Mouse (Mus musculus): ENCODE measurements at regions not wholly inside any gene's neighbourhood (a gene's known extent, or its start where the extent isn't known, plus 50 kb on each side); places are given as distances from the start of the nearest gene placed in this dataset.

- no peak for ATAC-seq (ENCODE audit: low read depth)
- H3K4me2 ChIP-seq, result no peak overlapping the region
These were observed 177.3 kb upstream of the Cdyl start for GRCm38 (mm10) chr13:35482340-35482739.

DNA sequence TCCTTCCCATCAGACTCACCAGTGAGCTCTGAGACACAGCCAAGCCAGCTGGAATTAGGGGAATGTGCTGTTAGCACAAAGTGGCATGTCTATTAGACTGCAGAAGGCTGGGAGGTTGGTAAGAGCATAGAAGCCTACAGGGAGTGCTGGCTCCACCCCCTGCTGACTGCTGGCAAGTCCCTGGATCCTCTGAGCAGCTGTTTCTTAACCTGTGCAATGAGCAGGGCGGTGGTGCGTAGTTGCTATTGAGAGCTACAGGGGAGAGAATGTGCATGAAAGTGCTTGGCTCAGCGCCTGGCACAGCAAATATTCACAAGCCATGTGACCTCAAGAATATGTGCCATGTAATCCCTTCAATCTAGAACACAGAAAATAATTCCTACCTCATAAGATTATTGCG lies 173.5 kb upstream of the Cdyl start:
- Histone ChIP-seq H3K36me3 (no peaks in the 10 kb centered on the region), H3K27me3 (no peaks in the 10 kb centered on the region), H3K9ac (no peak overlapping the region), H3K4me1 (replicated peaks) (no peaks in the 10 kb centered on the region), H3K9me3 (replicated peaks) (no peaks in the 10 kb centered on the region), H3K4me2 (no peak overlapping the region), H3K4me3 (replicated peaks) (no peak overlapping the region), H3K27ac (no peak overlapping the region)
- WGBS (ENCODE audit: insufficient replicate concordance), result 68% methylated on average over 4 of the region's 4 CpGs
- DNase-seq, result no peak
- no peak for ATAC-seq (ENCODE audit: low read depth)

More at GRCm38 (mm10) chr13:35482340-35482739, 177.3 kb upstream of the Cdyl start:
- no peak for DNase-seq
- Histone ChIP-seq H3K36me3 (no peaks in the 10 kb centered on the region), H3K4me1 (replicated peaks) (no peaks in the 10 kb centered on the region), H3K27me3 (no peaks in the 10 kb centered on the region), H3K9me3 (replicated peaks) (no peaks in the 10 kb centered on the region), H3K9ac (no peak overlapping the region), H3K4me3 (replicated peaks) (no peak overlapping the region), H3K27ac (no peak overlapping the region)
- WGBS (ENCODE audit: insufficient replicate concordance), result 59% methylated on average over 4 of the region's 4 CpGs

- Histone ChIP-seq H3K4me1 (replicated peaks) (no peaks in the 10 kb centered on the region), H3K9ac (no peak overlapping the region), H3K4me3 (replicated peaks) (no peak overlapping the region), H3K27ac (no peak overlapping the region), H3K4me2 (no peak overlapping the region), H3K27me3 (no peaks in the 10 kb centered on the region), H3K36me3 (no peaks in the 10 kb centered on the region), H3K9me3 (replicated peaks) (no peaks in the 10 kb centered on the region)
- ATAC-seq (ENCODE audit: low read depth) (no peak), DNase-seq (no peak)
- WGBS (ENCODE audit: insufficient replicate concordance), result 68% methylated on average over 2 of the region's 2 CpGs
These were observed 159.9 kb upstream of the Cdyl start for GRCm38 (mm10) chr13:35499776-35500175.

DNA sequence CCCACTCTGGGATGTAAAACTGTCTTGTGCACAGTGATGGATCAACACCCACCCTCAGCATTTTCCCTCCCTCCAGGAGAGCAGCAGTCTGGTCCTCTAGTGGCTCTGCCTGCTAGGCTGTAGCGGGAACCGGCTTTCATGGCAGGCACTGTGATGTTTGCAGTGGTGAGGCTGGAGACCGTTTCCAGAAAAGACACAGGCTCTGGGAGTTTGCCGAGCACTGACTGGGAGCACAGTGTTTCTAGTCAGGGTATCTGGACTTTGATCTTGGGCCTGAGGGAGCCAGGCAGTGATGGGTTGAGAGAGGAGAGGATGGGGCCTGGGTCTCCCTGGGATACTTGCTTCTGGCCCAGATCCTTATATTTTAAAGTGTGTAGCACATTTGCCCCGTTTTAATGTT lies 158.7 kb upstream of the Cdyl start:
- Histone ChIP-seq H3K27ac (no peak overlapping the region), H3K9ac (no peak overlapping the region), H3K4me2 (no peak overlapping the region), H3K4me3 (replicated peaks) (no peak overlapping the region), H3K27me3 (no peaks in the 10 kb centered on the region), H3K36me3 (no peaks in the 10 kb centered on the region), H3K4me1 (replicated peaks) (no peaks in the 10 kb centered on the region), H3K9me3 (replicated peaks) (no peaks in the 10 kb centered on the region)
- DNase-seq, result no peak
- WGBS (ENCODE audit: insufficient replicate concordance), result 56% methylated on average over 5 of the region's 5 CpGs
- ATAC-seq (ENCODE audit: low read depth), result no peak

GRCm38 (mm10) chr13:35501351-35502146 lies 158.1 kb upstream of the Cdyl start:
- DNase-seq, result no peak
- H3K4me3 ChIP-seq (replicated peaks), result no peak overlapping the region
- ATAC-seq (ENCODE audit: low read depth), result no peak
- no peak overlapping the region for H3K4me2 ChIP-seq
- no peaks in the 10 kb centered on the region for H3K36me3 ChIP-seq
- no peaks in the 10 kb centered on the region for H3K4me1 ChIP-seq (replicated peaks)
- H3K27ac ChIP-seq, result no peak overlapping the region
- no peak overlapping the region for H3K9ac ChIP-seq
- 67% methylated on average over 11 of the region's 11 CpGs for WGBS (ENCODE audit: insufficient replicate concordance)
- no peaks in the 10 kb centered on the region for H3K27me3 ChIP-seq
- no peaks in the 10 kb centered on the region for H3K9me3 ChIP-seq (replicated peaks)

DNA sequence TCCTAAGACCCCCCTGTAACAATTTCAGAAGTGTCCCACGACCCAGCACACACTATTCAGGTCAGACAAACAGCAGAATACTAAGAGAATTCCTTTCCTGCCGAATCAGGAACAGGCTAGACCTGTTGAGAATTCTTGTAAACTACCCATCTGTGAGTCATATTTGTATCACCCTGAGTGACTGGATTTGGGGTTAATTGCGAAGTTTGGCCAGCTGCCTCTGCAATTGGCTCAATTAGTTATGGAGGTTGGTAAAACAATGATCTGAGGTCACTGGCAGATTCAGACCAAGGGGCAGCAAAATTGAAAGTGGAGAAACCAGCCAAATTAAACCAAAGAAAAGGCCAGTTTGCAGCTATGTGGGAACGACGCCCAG lies 157.5 kb upstream of the Cdyl start:
- Histone ChIP-seq H3K27ac (no peak overlapping the region), H3K9ac (no peak overlapping the region), H3K9me3 (replicated peaks) (no peaks in the 10 kb centered on the region), H3K36me3 (no peaks in the 10 kb centered on the region), H3K4me2 (no peak overlapping the region), H3K4me3 (replicated peaks) (no peak overlapping the region), H3K27me3 (no peaks in the 10 kb centered on the region), H3K4me1 (replicated peaks) (no peaks in the 10 kb centered on the region)
- 65% methylated on average over 5 of the region's 5 CpGs for WGBS (ENCODE audit: insufficient replicate concordance)
- no peak for ATAC-seq (ENCODE audit: low read depth)
- DNase-seq, result no peak

DNA sequence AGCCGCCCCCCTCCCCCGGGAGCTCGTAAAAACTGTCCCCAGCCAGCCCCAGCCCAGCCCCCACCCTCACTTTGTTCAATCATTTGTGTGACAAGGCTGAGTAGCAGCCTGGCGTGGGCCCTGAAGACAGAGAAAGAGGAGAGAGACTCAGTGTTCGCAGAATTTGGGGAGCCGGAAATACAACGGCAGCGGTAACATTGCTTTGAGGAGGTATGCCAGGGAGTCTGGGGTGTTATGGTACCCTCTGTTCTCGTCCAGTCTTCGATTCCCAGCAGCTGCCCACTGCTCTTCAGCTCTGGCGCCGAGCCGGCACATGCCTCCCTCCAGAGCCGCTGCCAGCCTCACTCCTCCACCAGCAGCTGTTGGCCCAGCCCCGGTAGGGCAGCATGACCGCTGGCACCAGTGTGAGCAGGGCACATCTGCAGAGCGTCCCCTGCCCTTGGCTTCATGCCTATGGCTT lies 156.2 kb upstream of the Cdyl start:
- no peak overlapping the region for H3K4me2 ChIP-seq
- H3K4me3 ChIP-seq (replicated peaks), result no peak overlapping the region
- no peak overlapping the region for H3K9ac ChIP-seq
- H3K27ac ChIP-seq, result no peak overlapping the region
- no peaks in the 10 kb centered on the region for H3K27me3 ChIP-seq
- H3K36me3 ChIP-seq, result no peaks in the 10 kb centered on the region
- DNase-seq, result no peak
- no peaks in the 10 kb centered on the region for H3K4me1 ChIP-seq (replicated peaks)
- no peaks in the 10 kb centered on the region for H3K9me3 ChIP-seq (replicated peaks)
- 70% methylated on average over 17 of the region's 17 CpGs for WGBS (ENCODE audit: insufficient replicate concordance)
- ATAC-seq (ENCODE audit: low read depth), result no peak

DNA sequence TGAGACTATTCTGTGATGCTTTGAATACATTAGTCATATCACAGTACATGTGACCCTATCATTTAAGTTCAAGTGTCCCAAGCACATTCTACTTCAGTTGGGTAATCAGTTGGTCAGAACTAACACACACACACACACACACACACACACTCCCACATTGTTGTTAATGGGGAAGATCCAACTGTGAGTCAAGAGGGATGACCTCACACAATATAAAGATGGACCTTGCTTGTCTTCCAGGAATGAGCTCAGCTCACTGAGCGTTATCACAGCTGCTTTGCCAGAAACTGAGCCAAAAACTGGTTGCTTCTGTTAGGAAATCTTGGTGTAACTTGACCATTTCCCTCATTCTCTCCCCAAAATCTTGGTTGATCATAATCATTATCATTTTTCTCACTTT lies 152.4 kb upstream of the Cdyl start:
- no peak overlapping the region for H3K9ac ChIP-seq
- no peak for DNase-seq
- no peak overlapping the region for H3K4me2 ChIP-seq
- no peaks in the 10 kb centered on the region for H3K27me3 ChIP-seq
- no peak for ATAC-seq (ENCODE audit: low read depth)
- no peak overlapping the region for H3K4me3 ChIP-seq (replicated peaks)
- no peaks in the 10 kb centered on the region for H3K36me3 ChIP-seq
- 70% methylated on average over 1 of the region's 1 CpGs for WGBS (ENCODE audit: insufficient replicate concordance)
- H3K4me1 ChIP-seq (replicated peaks), result peaks cover 5% of the 10 kb centered on the region
- H3K27ac ChIP-seq, result no peak overlapping the region
- no peaks in the 10 kb centered on the region for H3K9me3 ChIP-seq (replicated peaks)

DNA sequence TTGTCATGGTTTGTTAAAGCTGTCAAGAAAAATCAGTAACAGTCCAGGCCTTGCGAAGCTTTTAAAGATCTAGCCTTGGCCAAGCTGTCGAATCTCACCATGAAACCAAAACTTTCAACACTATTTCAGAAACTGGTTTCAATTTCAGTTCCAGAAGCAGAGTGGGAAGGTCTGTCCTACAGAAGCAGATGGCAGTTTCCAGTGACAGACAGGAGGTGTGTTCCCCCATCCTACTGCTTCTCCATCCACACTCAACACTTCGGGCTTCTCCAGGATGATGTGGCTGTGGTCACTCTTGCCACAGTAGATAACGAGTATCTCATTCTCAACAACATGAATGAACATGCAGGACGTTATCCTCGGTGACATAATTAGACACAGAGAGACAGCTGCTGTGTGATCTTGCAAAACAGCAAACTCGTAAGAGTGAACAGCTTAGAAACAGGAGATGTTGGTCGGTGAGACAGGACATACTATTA lies 147.6 kb upstream of the Cdyl start:
- H3K36me3 ChIP-seq, result no peaks in the 10 kb centered on the region
- no peaks in the 10 kb centered on the region for H3K27me3 ChIP-seq
- no peak overlapping the region for H3K4me2 ChIP-seq
- H3K9ac ChIP-seq, result no peak overlapping the region
- DNase-seq, result no peak
- H3K4me3 ChIP-seq (replicated peaks), result no peak overlapping the region
- ATAC-seq (ENCODE audit: low read depth), result no peak
- H3K9me3 ChIP-seq (replicated peaks), result no peaks in the 10 kb centered on the region
- H3K27ac ChIP-seq, result no peak overlapping the region
- 29% methylated on average over 8 of the region's 8 CpGs for WGBS (ENCODE audit: insufficient replicate concordance)
- peaks cover 8% of the 10 kb centered on the region for H3K4me1 ChIP-seq (replicated peaks)

- 64% methylated on average over 8 of the region's 8 CpGs for WGBS (ENCODE audit: insufficient replicate concordance)
- ATAC-seq (ENCODE audit: low read depth), result no peak
- H3K9ac ChIP-seq, result no peak overlapping the region
- H3K4me1 ChIP-seq (replicated peaks), result peaks cover 8% of the 10 kb centered on the region
- DNase-seq, result no peak
- H3K4me3 ChIP-seq (replicated peaks), result no peak overlapping the region
- H3K9me3 ChIP-seq (replicated peaks), result no peaks in the 10 kb centered on the region
- H3K36me3 ChIP-seq, result no peaks in the 10 kb centered on the region
- no peak overlapping the region for H3K4me2 ChIP-seq
- H3K27me3 ChIP-seq, result no peaks in the 10 kb centered on the region
- H3K27ac ChIP-seq, result no peak overlapping the region
These were observed 146.5 kb upstream of the Cdyl start for GRCm38 (mm10) chr13:35513120-35513519.

GRCm38 (mm10) chr13:35515291-35515690 lies 144.3 kb upstream of the Cdyl start:
- ATAC-seq (ENCODE audit: low read depth) (no peak), DNase-seq (no peak)
- Histone ChIP-seq H3K27me3 (no peaks in the 10 kb centered on the region), H3K4me3 (replicated peaks) (no peak overlapping the region), H3K4me1 (replicated peaks) (peaks cover 8% of the 10 kb centered on the region), H3K36me3 (no peaks in the 10 kb centered on the region), H3K27ac (no peak overlapping the region), H3K9me3 (replicated peaks) (no peaks in the 10 kb centered on the region), H3K4me2 (no peak overlapping the region), H3K9ac (no peak overlapping the region)
- 49% methylated on average over 3 of the region's 3 CpGs for WGBS (ENCODE audit: insufficient replicate concordance)

- no peaks in the 10 kb centered on the region for H3K9me3 ChIP-seq (replicated peaks)
- H3K27ac ChIP-seq, result no peak overlapping the region
- H3K4me1 ChIP-seq (replicated peaks), result no peaks in the 10 kb centered on the region
- DNase-seq (no peak), ATAC-seq (ENCODE audit: low read depth) (no peak)
- no peak overlapping the region for H3K9ac ChIP-seq
- H3K4me3 ChIP-seq (replicated peaks), result no peak overlapping the region
- no peak overlapping the region for H3K4me2 ChIP-seq
- 77% methylated on average over 3 of the region's 3 CpGs for WGBS (ENCODE audit: insufficient replicate concordance)
- no peaks in the 10 kb centered on the region for H3K36me3 ChIP-seq
- H3K27me3 ChIP-seq, result no peaks in the 10 kb centered on the region
These were observed 141.9 kb upstream of the Cdyl start for GRCm38 (mm10) chr13:35517692-35518091.
